Comparison of ENCODE assay signal across 13 mouse cellular contexts in genomic region chr9:104254408-104255180, GRCm38 (mm10). TPM values are rescaled to one million over a fixed set of nuclear protein-coding genes. Genes with fewer than 3 reads are reported as not detected.
DNase-seq lines count a peak whose midpoint lies in the region; ATAC-seq lines count a peak whose summit lies in the region.
"Had no signal": no experiment of that assay in that cellular context is flagged by ENCODE, and none has a peak within 500 bp of the region (broad histone marks: within the 10 kb centered on the region; RNA-seq: fewer than 3 reads in every experiment).

No protein-coding gene starts in this region.

- H3K4me2 ChIP-seq in heart, embryonic 16.5 days (ENCODE audit: low read depth, low read length) = no peak overlapping the region
- no peak overlapping the region for H3K4me2 ChIP-seq in liver, embryonic 15.5 days
- H3K4me2 ChIP-seq: forebrain, embryonic 15.5 days had no signal

- 0 out of 2 replicates have a peak overlapping the region, but pooled peaks have one; percentile 5 for H3K9ac ChIP-seq in heart, embryonic 16.5 days (ENCODE audit: low read length)
- H3K9ac ChIP-seq in liver, embryonic 15.5 days = no peak overlapping the region
- H3K9ac ChIP-seq: forebrain, embryonic 15.5 days had no signal

- H3K4me1 ChIP-seq in heart, embryonic 16.5 days (ENCODE audit: control insufficient read depth, insufficient read depth, low read length) = peaks cover 18% of the 10 kb centered on the region
- peaks cover 21% of the 10 kb centered on the region for H3K4me1 ChIP-seq in liver, embryonic 15.5 days (replicated peaks)

- H3K9me3 ChIP-seq in heart, embryonic 16.5 days (replicated peaks; ENCODE audit: control insufficient read depth, low read length) = no peaks in the 10 kb centered on the region
- no peaks in the 10 kb centered on the region for H3K9me3 ChIP-seq in liver, embryonic 15.5 days (replicated peaks)
- H3K9me3 ChIP-seq: forebrain, embryonic 15.5 days had no signal

- DNase-seq in heart, postnatal 25 days (ENCODE audit: low spot score) = no peak
- peak; percentile 62 for DNase-seq in brain, adult 2 months (ENCODE audit: low read depth, low spot score)
- peak; percentile 83 for DNase-seq in kidney, adult 9 months
- no peak for DNase-seq in urinary bladder, adult 18-20 months (ENCODE audit: low spot score in 2 of 2)
- DNase-seq in spleen, adult 12 weeks (ENCODE audit: low spot score) = no peak
- no peak for DNase-seq in gastrocnemius, postnatal 25 days
- DNase-seq: gastrocnemius, postnatal 10 days; heart, postnatal 10 days; layer of hippocampus, adult 9-11 months had no signal

- H3K27ac ChIP-seq in heart, embryonic 16.5 days (ENCODE audit: low read length) = no peak overlapping the region
- H3K27ac ChIP-seq in liver, embryonic 15.5 days (replicated peaks) = no peak overlapping the region
- H3K27ac ChIP-seq: forebrain, embryonic 15.5 days; hindbrain, postnatal 0 days had no signal

- WGBS in heart, embryonic 16.5 days = 44% methylated on average over 9 of the region's 9 CpGs
- WGBS in liver, embryonic 15.5 days (ENCODE audit: insufficient replicate concordance) = 52% methylated on average over 9 of the region's 9 CpGs

- no peaks in the 10 kb centered on the region for H3K36me3 ChIP-seq in heart, embryonic 16.5 days (ENCODE audit: control insufficient read depth, insufficient read depth)
- H3K36me3 ChIP-seq in liver, embryonic 15.5 days (replicated peaks) = no peaks in the 10 kb centered on the region
- H3K36me3 ChIP-seq: forebrain, embryonic 15.5 days had no signal

- H3K4me3 ChIP-seq in heart, embryonic 16.5 days (ENCODE audit: low read length) = no peak overlapping the region
- H3K4me3 ChIP-seq in liver, embryonic 15.5 days (replicated peaks) = no peak overlapping the region
- H3K4me3 ChIP-seq: forebrain, embryonic 15.5 days had no signal

- peak; percentile 37; the same call in 1 of the 2 replicates for ATAC-seq in heart, embryonic 16.5 days (replicated peaks; ENCODE audit: extremely low read depth, insufficient read depth, low FRiP score)
- 0 out of 2 replicates have a peak, but pooled peaks have one; percentile 31 for ATAC-seq in liver, embryonic 15.5 days (ENCODE audit: insufficient read depth)
- ATAC-seq: forebrain, embryonic 15.5 days; hindbrain, postnatal 0 days had no signal

- H3K27me3 ChIP-seq in heart, embryonic 16.5 days (ENCODE audit: control insufficient read depth, insufficient read depth, low read length) = no peaks in the 10 kb centered on the region
- H3K27me3 ChIP-seq in liver, embryonic 15.5 days = no peaks in the 10 kb centered on the region
- H3K27me3 ChIP-seq: forebrain, embryonic 15.5 days had no signal

- intact Hi-C loops in heart, postnatal 25 days (cut with DNase I) = no loop called here

RNA-seq across cellular contexts. Expression of gene Dnajc13, which starts 8.1 kb away (rescaled TPM):
- polyA plus RNA-seq in heart, embryonic 16.5 days (2015; fragmentation: Nextera tagmentation; extraction: Ambion mirVana) = 17.0 and 21.6 TPM in 2 replicates
- 10 to 100 TPM; 34.0 to 36.3 TPM for total RNA-seq in heart, postnatal 25 days (2021)
- polyA plus RNA-seq in liver, embryonic 15.5 days (2015; fragmentation: Nextera tagmentation; extraction: Ambion mirVana) = 6.8 and 7.2 TPM in 2 replicates
- 10 to 100 TPM; 25.8 to 26.2 TPM for total RNA-seq in gastrocnemius, postnatal 25 days (2021)

Comparison
In these comparisons a context has a peak if more than half of its experiments do, and no peak if none do; other contexts are left out.
1. DNase-seq: peak in brain, adult 2 months (single experiment) and kidney, adult 9 months (single experiment); none in heart, postnatal 25 days (single experiment), urinary bladder, adult 18-20 months (0 of 2), spleen, adult 12 weeks (single experiment) and gastrocnemius, postnatal 25 days (single experiment).